Mouse (Mus musculus) thymus, adult 2 months (tissue): Measurements from ENCODE around the gene Cd2. TPM values are rescaled to one million over a fixed set of nuclear protein-coding genes. Genes with fewer than 3 reads are reported as not detected.

Experiments
- DNase-seq: peaks from one replicate; pipeline ENCODE4 v3.0.0; 2021
- H3K27ac ChIP-seq: fragments of 200-500 bp; 2 replicates; pipeline ENCODE4 v1.5.1; 2012; ENCODE audit warnings: low read length, control low read depth; ENCODE audit not compliant: control insufficient read depth, insufficient read depth
- H3K27me3 ChIP-seq: fragments of 200-500 bp; 2 replicates; pipeline ENCODE4 v1.6.1; 2012; ENCODE audit warnings: mild to moderate bottlenecking, low read length, moderate library complexity, mixed read lengths; ENCODE audit not compliant: control insufficient read depth, insufficient read depth
- H3K36me3 ChIP-seq: fragments of 200-500 bp; 2 replicates; pipeline ENCODE4 v1.6.1; 2012; ENCODE audit warnings: mild to moderate bottlenecking, low read length, moderate library complexity; ENCODE audit not compliant: control insufficient read depth, insufficient read depth
- H3K4me1 ChIP-seq: fragments of 200-500 bp; replicated peaks from 2 replicates; pipeline ENCODE4 v1.6.1; 2012; ENCODE audit warnings: low read length; ENCODE audit not compliant: control insufficient read depth, insufficient read depth
- H3K4me3 ChIP-seq: fragments of 200-500 bp; 2 replicates; pipeline ENCODE4 v1.5.1; 2012; ENCODE audit warnings: mild to moderate bottlenecking, low read length, control low read depth, moderate library complexity; ENCODE audit not compliant: control insufficient read depth, insufficient read depth
- CTCF ChIP-seq: fragments of 200-500 bp; IDR thresholded peaks from 2 replicates; pipeline ENCODE4 v1.5.1; 2012; ENCODE audit warnings: mild to moderate bottlenecking, control low read depth, low read length, moderate library complexity, borderline replicate concordance; ENCODE audit not compliant: control insufficient read depth, poor library complexity, insufficient read depth; ENCODE audit errors: extremely low read depth
- POLR2A ChIP-seq: fragments of 200-500 bp; IDR thresholded peaks from 2 replicates; pipeline ENCODE4 v1.6.1; 2012; ENCODE audit warnings: mild to moderate bottlenecking, low read length, control low read depth, moderate library complexity; ENCODE audit not compliant: control insufficient read depth, poor library complexity, insufficient read depth; ENCODE audit errors: extremely low read depth
- WGBS: fragments of 180-500 bp; shearing (Covaris S2); methylation state at CpG from one replicate; pipeline ENCODE4 v1.1.7; 2018; 5-methylcytosine and 5-hydroxymethylcytosine counted together
- polyA plus RNA-seq: library from polyadenylated mRNA; depleted of rRNA; stranded (reverse); fragments of >200 nt; gene quantifications from 2 replicates; pipeline ENCODE4 v1.2.3, GENCODE M21; 2012

The Cd2 gene
- polyA plus RNA-seq, 1 experiment: 117 TPM

- H3K27ac ChIP-seq: no peak overlapping the region
- no peaks in the 10 kb centered on the region for H3K27me3 ChIP-seq
- no peak for DNase-seq
- no peak overlapping the region for H3K4me3 ChIP-seq
- peaks cover 9% of the 10 kb centered on the region; the same call in 1 of the 2 replicates for H3K36me3 ChIP-seq
- TF ChIP-seq CTCF (no peak), POLR2A (no peak)
- peaks cover 22% of the 10 kb centered on the region for H3K4me1 ChIP-seq
- WGBS: 98% methylated on average over 7 of the region's 7 CpGs
Measured at GRCm38 (mm10) chr3:101268361-101268760, 19.4 kb downstream of the Cd2 start.

- no peaks in the 10 kb centered on the region for H3K27me3 ChIP-seq
- H3K36me3 ChIP-seq: no peaks in the 10 kb centered on the region
- peak overlapping the region; percentile 87 for H3K27ac ChIP-seq
- no peak overlapping the region for H3K4me3 ChIP-seq
- 5% methylated on average over 3 of the region's 3 CpGs for WGBS
- peaks cover 14% of the 10 kb centered on the region for H3K4me1 ChIP-seq
- peak; percentile 45 for DNase-seq
- TF ChIP-seq POLR2A (no peak), CTCF (no peak)
Measured at GRCm38 (mm10) chr3:101265561-101266091, 22.1 kb downstream of the Cd2 start.

GRCm38 (mm10) chr3:101258976-101259375, 28.8 kb downstream of the Cd2 start:
- H3K27ac ChIP-seq: no peak overlapping the region
- 78% methylated on average over 2 of the region's 2 CpGs for WGBS
- no peak overlapping the region for H3K4me3 ChIP-seq
- DNase-seq: no peak
- peaks cover 3% of the 10 kb centered on the region; the same call in 1 of the 2 replicates for H3K4me1 ChIP-seq
- H3K27me3 ChIP-seq: no peaks in the 10 kb centered on the region
- no peaks in the 10 kb centered on the region for H3K36me3 ChIP-seq
- TF ChIP-seq CTCF (no peak), POLR2A (no peak)

GRCm38 (mm10) chr3:101256090-101256489, 31.6 kb downstream of the Cd2 start:
- Histone ChIP-seq H3K36me3 (no peaks in the 10 kb centered on the region), H3K27me3 (no peaks in the 10 kb centered on the region), H3K27ac (no peak overlapping the region), H3K4me1 (peaks cover under 1% of the 10 kb centered on the region; the same call in 1 of the 2 replicates), H3K4me3 (no peak overlapping the region)
- no peak for DNase-seq
- 93% methylated on average over 8 of the region's 8 CpGs for WGBS
- TF ChIP-seq POLR2A (no peak), CTCF (no peak)

- H3K4me3 ChIP-seq: no peak overlapping the region
- no peaks in the 10 kb centered on the region for H3K36me3 ChIP-seq
- H3K27me3 ChIP-seq: no peaks in the 10 kb centered on the region
- TF ChIP-seq POLR2A (no peak), CTCF (no peak)
- WGBS: 62% methylated on average over 8 of the region's 8 CpGs
- peaks cover 8% of the 10 kb centered on the region for H3K4me1 ChIP-seq
- no peak for DNase-seq
- no peak overlapping the region for H3K27ac ChIP-seq
Measured at GRCm38 (mm10) chr3:101252141-101252540, 35.6 kb downstream of the Cd2 start.

- no peak overlapping the region for H3K27ac ChIP-seq
- H3K4me1 ChIP-seq: peaks cover 8% of the 10 kb centered on the region
- TF ChIP-seq POLR2A (no peak), CTCF (no peak)
- 82% methylated on average over 6 of the region's 6 CpGs for WGBS
- no peak for DNase-seq
- H3K4me3 ChIP-seq: no peak overlapping the region
- no peaks in the 10 kb centered on the region for H3K36me3 ChIP-seq
- H3K27me3 ChIP-seq: no peaks in the 10 kb centered on the region
Measured at GRCm38 (mm10) chr3:101249846-101250245, 37.9 kb downstream of the Cd2 start.

- no peak overlapping the region for H3K4me3 ChIP-seq
- H3K27ac ChIP-seq: no peak overlapping the region
- DNase-seq: no peak
- peaks cover 14% of the 10 kb centered on the region for H3K4me1 ChIP-seq
- TF ChIP-seq POLR2A (no peak), CTCF (no peak)
- 44% methylated on average over 3 of the region's 3 CpGs for WGBS
- H3K27me3 ChIP-seq: no peaks in the 10 kb centered on the region
- H3K36me3 ChIP-seq: no peaks in the 10 kb centered on the region
Measured at GRCm38 (mm10) chr3:101245212-101245611, 42.5 kb downstream of the Cd2 start.
